Mouse (Mus musculus): ENCODE results near the gene Rhox4a2. TPM values are rescaled to one million over a fixed set of nuclear protein-coding genes. Genes with fewer than 3 reads are reported as not detected.
"Not testable (repeated sequence)": the region's sequence is repeated elsewhere in the genome, so short reads cannot be mapped to it uniquely, and the experiment has no call there.

The Rhox4a2 gene
- polyA plus RNA-seq (2014; fragmentation: Nextera tagmentation; extraction: Ambion mirVana): not detected in 2 replicates

DNA sequence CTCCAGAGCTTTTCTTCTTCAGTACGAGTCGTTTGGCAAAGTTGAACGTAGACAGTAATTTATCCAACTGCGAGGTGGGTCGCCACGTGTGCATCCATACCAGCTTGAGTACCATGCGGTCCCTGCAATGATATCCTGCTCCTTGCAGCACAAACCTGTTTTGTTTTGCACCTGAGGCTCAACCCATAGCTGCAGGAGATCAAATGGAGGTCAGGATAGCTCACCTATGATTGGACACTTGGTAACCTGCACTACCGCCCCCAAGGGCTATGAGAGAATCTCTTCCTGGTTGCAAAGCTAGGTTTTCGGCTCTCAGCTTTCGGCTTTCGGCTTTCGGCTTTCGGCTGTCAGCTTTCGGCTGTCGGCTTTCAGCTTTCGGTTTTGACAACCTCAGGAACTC is at the start of gene Rhox4a2:
TSS of gene Rhox4a2 (plus strand) at position 301 of the 400 bp plus-strand sequence.
- not testable (repeated sequence) for H3K27ac ChIP-seq (ENCODE audit: low read depth, low read length); H3K27me3 ChIP-seq (ENCODE audit: control insufficient read depth, insufficient read depth, low read length); ATAC-seq (ENCODE audit: low FRiP score, low TSS enrichment); H3K4me3 ChIP-seq (ENCODE audit: low read length); H3K9ac ChIP-seq (ENCODE audit: low read depth, low read length); H3K9me3 ChIP-seq (ENCODE audit: control insufficient read depth, low read length); H3K36me3 ChIP-seq (ENCODE audit: control insufficient read depth, insufficient read depth, low read length); H3K4me2 ChIP-seq (replicated peaks; ENCODE audit: low read depth, low read length); H3K4me1 ChIP-seq (ENCODE audit: control insufficient read depth, insufficient read depth, low read length)
- WGBS: 93% methylated on average over 8 of the region's 16 CpGs

DNA sequence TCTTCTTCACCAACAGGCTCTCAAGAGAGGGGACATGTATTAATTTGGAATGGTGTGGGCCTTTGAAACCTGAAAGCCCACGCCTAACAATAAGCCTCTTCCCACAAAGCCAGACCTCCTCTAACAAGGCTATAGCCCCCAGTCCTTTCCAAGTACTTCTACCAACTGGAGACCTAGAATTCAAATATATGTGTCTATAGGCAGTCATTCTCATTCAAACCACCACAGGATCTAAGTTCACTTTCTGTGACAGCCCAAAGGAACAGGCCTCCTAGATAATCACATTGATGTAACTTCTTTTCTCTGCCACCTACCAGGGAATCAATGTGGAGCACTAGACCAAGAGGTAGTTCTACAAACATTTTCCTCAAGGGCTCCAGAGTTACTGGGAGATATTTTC is 10.9 kb upstream of the Rhox4a2 start, which contains the start of gene Rhox3a2:
TSS of gene Rhox3a2 (plus strand) at position 301 of the 400 bp plus-strand sequence.
- not testable (repeated sequence) for H3K4me1 ChIP-seq (ENCODE audit: control insufficient read depth, insufficient read depth, low read length); H3K27me3 ChIP-seq (ENCODE audit: control insufficient read depth, insufficient read depth, low read length); H3K4me3 ChIP-seq (ENCODE audit: low read length); H3K9me3 ChIP-seq (ENCODE audit: control insufficient read depth, low read length); H3K36me3 ChIP-seq (ENCODE audit: control insufficient read depth, insufficient read depth, low read length); H3K9ac ChIP-seq (ENCODE audit: low read depth, low read length); ATAC-seq (ENCODE audit: low FRiP score, low TSS enrichment); H3K27ac ChIP-seq (ENCODE audit: low read depth, low read length); H3K4me2 ChIP-seq (replicated peaks; ENCODE audit: low read depth, low read length)
- no CpG with 5 or more reads among the region's 1 CpGs for WGBS

DNA sequence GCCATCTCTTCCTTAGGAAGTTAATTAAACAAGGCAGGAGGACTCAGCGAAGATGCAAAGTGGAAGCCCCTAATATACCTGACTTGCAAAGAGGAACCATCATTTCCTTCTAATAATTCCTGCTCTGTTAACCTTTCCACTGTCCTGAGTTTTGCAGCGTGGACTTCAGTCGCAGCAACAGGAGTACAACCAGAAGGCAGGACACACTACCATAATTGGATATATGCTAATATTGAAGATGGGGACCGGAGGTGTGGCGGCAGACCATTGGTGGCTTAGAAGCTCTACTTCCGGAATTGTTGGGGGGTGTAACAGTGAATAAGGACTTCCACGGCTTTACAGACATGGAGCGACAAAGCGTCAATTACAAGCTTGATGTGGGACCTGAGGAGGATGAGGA is 21.1 kb downstream of the Rhox4a2 start, which contains the start of gene Rhox2b:
TSS of gene Rhox2b (plus strand) at position 301 of the 400 bp plus-strand sequence.
- not testable (repeated sequence) for H3K9me3 ChIP-seq (ENCODE audit: control insufficient read depth, low read length); H3K4me3 ChIP-seq (ENCODE audit: low read length); H3K4me1 ChIP-seq (ENCODE audit: control insufficient read depth, insufficient read depth, low read length); H3K27me3 ChIP-seq (ENCODE audit: control insufficient read depth, insufficient read depth, low read length); H3K4me2 ChIP-seq (replicated peaks; ENCODE audit: low read depth, low read length); H3K27ac ChIP-seq (ENCODE audit: low read depth, low read length); H3K36me3 ChIP-seq (ENCODE audit: control insufficient read depth, insufficient read depth, low read length); ATAC-seq (ENCODE audit: low FRiP score, low TSS enrichment); H3K9ac ChIP-seq (ENCODE audit: low read depth, low read length)
- WGBS: no CpG with 5 or more reads among the region's 9 CpGs

DNA sequence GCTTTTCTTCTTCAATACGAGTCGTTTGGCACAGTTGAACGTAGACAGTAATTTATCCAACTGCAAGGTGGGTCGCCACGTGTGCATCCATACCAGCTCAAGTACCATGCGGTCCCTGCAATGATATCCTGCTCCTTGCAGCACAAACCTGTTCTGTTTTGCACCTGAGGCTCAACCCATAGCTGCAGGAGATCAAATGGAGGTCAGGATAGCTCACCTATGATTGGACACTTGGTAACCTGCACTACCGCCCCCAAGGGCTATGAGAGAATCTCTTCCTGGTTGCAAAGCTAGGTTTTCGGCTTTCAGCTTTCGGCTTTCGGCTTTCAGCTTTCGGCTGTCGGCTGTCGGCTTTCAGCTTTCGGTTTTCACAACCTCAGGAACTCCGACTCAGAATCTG is 41.5 kb downstream of the Rhox4a2 start, which contains the start of gene Rhox4b:
TSS of gene Rhox4b (plus strand) at position 301 of the 400 bp plus-strand sequence.
- not testable (repeated sequence) for H3K9ac ChIP-seq (ENCODE audit: low read depth, low read length); ATAC-seq (ENCODE audit: low FRiP score, low TSS enrichment); H3K36me3 ChIP-seq (ENCODE audit: control insufficient read depth, insufficient read depth, low read length); H3K27me3 ChIP-seq (ENCODE audit: control insufficient read depth, insufficient read depth, low read length); H3K9me3 ChIP-seq (ENCODE audit: control insufficient read depth, low read length); H3K4me3 ChIP-seq (ENCODE audit: low read length); H3K27ac ChIP-seq (ENCODE audit: low read depth, low read length); H3K4me1 ChIP-seq (ENCODE audit: control insufficient read depth, insufficient read depth, low read length); H3K4me2 ChIP-seq (replicated peaks; ENCODE audit: low read depth, low read length)
- 93% methylated on average over 14 of the region's 15 CpGs for WGBS

Other genes with a start within 250 kb of the Rhox4a2 start
- gene Akap14, start 222.0 kb upstream of the Rhox4a2 start, polyA plus RNA-seq (2014; fragmentation: Nextera tagmentation; extraction: Ambion mirVana): 0.23 TPM in 1 of 2 replicates, not detected in the other
- gene Ndufa1, start 199.7 kb upstream of the Rhox4a2 start, polyA plus RNA-seq (2014; fragmentation: Nextera tagmentation; extraction: Ambion mirVana): 410 and 565 TPM in 2 replicates
- gene Rnf113a1, start 199.6 kb upstream of the Rhox4a2 start, polyA plus RNA-seq (2014; fragmentation: Nextera tagmentation; extraction: Ambion mirVana): 8.5 and 11.3 TPM in 2 replicates
- not detected in 2 replicates for gene Gm9, start 179.8 kb upstream of the Rhox4a2 start, polyA plus RNA-seq (2014; fragmentation: Nextera tagmentation; extraction: Ambion mirVana)
- not detected in 2 replicates for gene Rhox1, start 168.6 kb upstream of the Rhox4a2 start, polyA plus RNA-seq (2014; fragmentation: Nextera tagmentation; extraction: Ambion mirVana)
- not detected in 2 replicates for gene Rhox2a, start 145.9 kb upstream of the Rhox4a2 start, polyA plus RNA-seq (2014; fragmentation: Nextera tagmentation; extraction: Ambion mirVana)
- gene Rhox3a, start 140.9 kb upstream of the Rhox4a2 start, polyA plus RNA-seq (2014; fragmentation: Nextera tagmentation; extraction: Ambion mirVana): not detected in 2 replicates
- gene Rhox4a, start 125.5 kb upstream of the Rhox4a2 start, polyA plus RNA-seq (2014; fragmentation: Nextera tagmentation; extraction: Ambion mirVana): not detected in 2 replicates
- gene Rhox3a2, start 10.8 kb upstream of the Rhox4a2 start, polyA plus RNA-seq (2014; fragmentation: Nextera tagmentation; extraction: Ambion mirVana): not detected in 2 replicates
- gene Rhox2b, start 21.2 kb downstream of the Rhox4a2 start, polyA plus RNA-seq (2014; fragmentation: Nextera tagmentation; extraction: Ambion mirVana): not detected in 2 replicates
- gene Rhox4b, start 41.6 kb downstream of the Rhox4a2 start, polyA plus RNA-seq (2014; fragmentation: Nextera tagmentation; extraction: Ambion mirVana): not detected in 2 replicates
- gene Rhox2c, start 62.8 kb downstream of the Rhox4a2 start, polyA plus RNA-seq (2014; fragmentation: Nextera tagmentation; extraction: Ambion mirVana): not detected in 2 replicates
- not detected in 2 replicates for gene Rhox3c, start 67.7 kb downstream of the Rhox4a2 start, polyA plus RNA-seq (2014; fragmentation: Nextera tagmentation; extraction: Ambion mirVana)
- gene Rhox4c, start 89.5 kb downstream of the Rhox4a2 start, polyA plus RNA-seq (2014; fragmentation: Nextera tagmentation; extraction: Ambion mirVana): not detected in 2 replicates
- gene Rhox2d, start 102.6 kb downstream of the Rhox4a2 start, polyA plus RNA-seq (2014; fragmentation: Nextera tagmentation; extraction: Ambion mirVana): not detected in 2 replicates
- gene Rhox4d, start 123.5 kb downstream of the Rhox4a2 start, polyA plus RNA-seq (2014; fragmentation: Nextera tagmentation; extraction: Ambion mirVana): not detected in 2 replicates
- not detected in 2 replicates for gene Rhox2e, start 139.6 kb downstream of the Rhox4a2 start, polyA plus RNA-seq (2014; fragmentation: Nextera tagmentation; extraction: Ambion mirVana)
- not detected in 2 replicates for gene Rhox3e, start 151.2 kb downstream of the Rhox4a2 start, polyA plus RNA-seq (2014; fragmentation: Nextera tagmentation; extraction: Ambion mirVana)
- not detected in 2 replicates for gene Rhox4e, start 166.6 kb downstream of the Rhox4a2 start, polyA plus RNA-seq (2014; fragmentation: Nextera tagmentation; extraction: Ambion mirVana)
- not detected in 2 replicates for gene Rhox2f, start 180.6 kb downstream of the Rhox4a2 start, polyA plus RNA-seq (2014; fragmentation: Nextera tagmentation; extraction: Ambion mirVana)
- gene Rhox3f, start 190.1 kb downstream of the Rhox4a2 start, polyA plus RNA-seq (2014; fragmentation: Nextera tagmentation; extraction: Ambion mirVana): not detected in 2 replicates
- gene Rhox4f, start 216.9 kb downstream of the Rhox4a2 start, polyA plus RNA-seq (2014; fragmentation: Nextera tagmentation; extraction: Ambion mirVana): not detected in 2 replicates
- not detected in 2 replicates for gene Rhox3g, start 237.8 kb downstream of the Rhox4a2 start, polyA plus RNA-seq (2014; fragmentation: Nextera tagmentation; extraction: Ambion mirVana)

Data from kidney, embryonic 14.5 days (tissue).